Mouse (Mus musculus) heart, embryonic 16.5 days (tissue): ENCODE measurements at regions not wholly inside any gene's neighbourhood (a gene's known extent, or its start where the extent isn't known, plus 50 kb on each side); places are given as distances from the start of the nearest gene placed in this dataset.

Experiments
- ATAC-seq: fragments of 200-750 bp; cut with Nextera tagmentation; replicated peaks from 2 replicates; pipeline ENCODE4 v1.8.0; 2017; ENCODE audit warnings: moderate number of reproducible peaks; ENCODE audit not compliant: insufficient read depth, low FRiP score; ENCODE audit errors: extremely low read depth
- H3K27ac ChIP-seq: fragments of 300-500 bp; sonication (generic); 2 replicates; pipeline ENCODE4 v1.5.1; 2014; ENCODE audit warnings: mild to moderate bottlenecking, low read length, control low read depth, moderate library complexity
- H3K27me3 ChIP-seq: fragments of 300-500 bp; sonication (generic); 2 replicates; pipeline ENCODE4 v1.6.1; 2014; ENCODE audit warnings: low read length, mixed read lengths; ENCODE audit not compliant: control insufficient read depth, insufficient read depth
- H3K36me3 ChIP-seq: fragments of 300-500 bp; sonication (generic); 2 replicates; pipeline ENCODE4 v1.6.1; 2014; ENCODE audit not compliant: control insufficient read depth, insufficient read depth
- H3K4me1 ChIP-seq: fragments of 300-500 bp; sonication (generic); 2 replicates; pipeline ENCODE4 v1.6.1; 2014; ENCODE audit warnings: low read length, mixed read lengths; ENCODE audit not compliant: control insufficient read depth, insufficient read depth
- H3K4me2 ChIP-seq: fragments of 300-500 bp; sonication (generic); 2 replicates; pipeline ENCODE4 v1.6.1; 2014; ENCODE audit warnings: low read depth, mild to moderate bottlenecking, control low read depth, low read length
- H3K4me3 ChIP-seq: fragments of 300-500 bp; sonication (generic); 2 replicates; pipeline ENCODE4 v1.5.1; 2014; ENCODE audit warnings: mild to moderate bottlenecking, control low read depth, low read length
- H3K9ac ChIP-seq: fragments of 300-500 bp; sonication (generic); 2 replicates; pipeline ENCODE4 v1.6.1; 2014; ENCODE audit warnings: low read length, control low read depth
- H3K9me3 ChIP-seq: fragments of 300-500 bp; sonication (generic); replicated peaks from 2 replicates; pipeline ENCODE4 v1.6.1; 2016; ENCODE audit warnings: low read length; ENCODE audit not compliant: control insufficient read depth
- WGBS: fragments of 180-500 bp; shearing (Covaris S2); extraction: QIAGEN DNeasy Blood & Tissue Kit; methylation state at CpG from one replicate; pipeline ENCODE4 v1.1.7; 2014; 5-methylcytosine and 5-hydroxymethylcytosine counted together

- H3K27me3 ChIP-seq: no peaks in the 10 kb centered on the region
- ATAC-seq: no peak
- no peak overlapping the region for H3K27ac ChIP-seq
- H3K4me2 ChIP-seq: no peak overlapping the region
- no peak overlapping the region for H3K9ac ChIP-seq
- no peaks in the 10 kb centered on the region for H3K36me3 ChIP-seq
- no peaks in the 10 kb centered on the region for H3K4me1 ChIP-seq
- H3K4me3 ChIP-seq: no peak overlapping the region
- WGBS: 57% methylated on average over 6 of the region's 6 CpGs
- no peaks in the 10 kb centered on the region; the same call in 1 of the 2 replicates for H3K9me3 ChIP-seq
These were observed 438.5 kb downstream of the Vrk1 start for GRCm38 (mm10) chr12:106448551-106448950.

DNA sequence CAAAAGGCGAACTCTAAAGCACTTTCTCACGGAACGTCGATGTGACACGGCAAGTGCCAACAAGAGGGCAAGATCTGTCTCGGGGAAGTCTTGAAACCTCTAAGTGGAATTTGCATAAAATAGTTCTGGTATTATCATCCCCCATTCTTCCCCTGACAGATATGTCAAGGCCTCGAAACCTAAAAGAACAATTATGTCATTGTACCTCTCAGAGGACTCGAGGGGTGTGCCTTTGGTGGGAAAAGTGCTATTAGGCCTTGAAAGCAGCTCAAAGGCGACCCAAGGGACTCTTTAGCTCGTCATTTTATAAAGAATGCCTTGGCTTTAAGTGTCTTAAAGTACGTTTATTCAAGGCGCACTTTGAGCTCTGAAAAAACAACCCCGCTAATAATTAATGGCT lies 443.5 kb downstream of the Vrk1 start:
- Histone ChIP-seq H3K4me1 (no peaks in the 10 kb centered on the region), H3K9ac (no peak overlapping the region), H3K4me3 (no peak overlapping the region), H3K9me3 (no peaks in the 10 kb centered on the region; the same call in 1 of the 2 replicates), H3K4me2 (no peak overlapping the region), H3K36me3 (no peaks in the 10 kb centered on the region), H3K27ac (no peak overlapping the region), H3K27me3 (no peaks in the 10 kb centered on the region)
- WGBS: 71% methylated on average over 13 of the region's 13 CpGs
- no peak for ATAC-seq

GRCm38 (mm10) chr12:106458215-106458614 lies 448.2 kb downstream of the Vrk1 start:
- Histone ChIP-seq H3K4me2 (no peak overlapping the region), H3K9me3 (no peaks in the 10 kb centered on the region), H3K4me3 (no peak overlapping the region), H3K36me3 (no peaks in the 10 kb centered on the region), H3K27me3 (no peaks in the 10 kb centered on the region), H3K9ac (no peak overlapping the region), H3K27ac (no peak overlapping the region), H3K4me1 (no peaks in the 10 kb centered on the region)
- WGBS: 50% methylated on average over 6 of the region's 6 CpGs
- ATAC-seq: no peak

GRCm38 (mm10) chr12:106460650-106461049 lies 450.6 kb downstream of the Vrk1 start:
- Histone ChIP-seq H3K4me2 (no peak overlapping the region), H3K27me3 (no peaks in the 10 kb centered on the region), H3K36me3 (no peaks in the 10 kb centered on the region), H3K9me3 (no peaks in the 10 kb centered on the region), H3K4me1 (no peaks in the 10 kb centered on the region), H3K4me3 (no peak overlapping the region), H3K9ac (no peak overlapping the region), H3K27ac (no peak overlapping the region)
- ATAC-seq: no peak
- 71% methylated on average over 7 of the region's 7 CpGs for WGBS

GRCm38 (mm10) chr12:106462281-106462680 lies 452.3 kb downstream of the Vrk1 start:
- no peak overlapping the region for H3K4me3 ChIP-seq
- H3K9me3 ChIP-seq: no peaks in the 10 kb centered on the region
- ATAC-seq: no peak
- H3K27ac ChIP-seq: no peak overlapping the region
- H3K4me2 ChIP-seq: no peak overlapping the region
- H3K4me1 ChIP-seq: no peaks in the 10 kb centered on the region
- H3K9ac ChIP-seq: no peak overlapping the region
- H3K27me3 ChIP-seq: no peaks in the 10 kb centered on the region
- no peaks in the 10 kb centered on the region for H3K36me3 ChIP-seq
- 35% methylated on average over 3 of the region's 3 CpGs for WGBS

DNA sequence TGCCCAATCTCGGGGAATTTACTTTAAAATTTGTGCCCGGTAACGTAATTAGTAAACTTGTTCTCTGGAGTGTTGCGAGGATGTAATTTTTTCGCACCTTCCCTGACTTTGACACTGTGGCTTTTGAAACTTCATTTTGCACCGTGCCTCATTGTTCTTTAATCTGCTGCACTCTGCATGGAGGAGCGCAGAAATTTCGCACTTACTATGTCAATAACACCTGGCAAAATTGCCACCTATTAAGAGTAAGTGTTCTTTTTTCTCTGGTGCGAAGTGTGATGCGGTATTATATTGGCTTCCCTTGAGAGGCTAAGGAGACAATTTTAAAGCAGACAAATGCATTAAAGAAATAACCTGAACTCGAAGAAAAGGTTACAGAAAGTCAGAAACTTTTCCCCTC lies 454.7 kb downstream of the Vrk1 start:
- H3K9me3 ChIP-seq: no peaks in the 10 kb centered on the region
- ATAC-seq: no peak
- no peaks in the 10 kb centered on the region for H3K27me3 ChIP-seq
- whole genome bisulfite sequencing: 22% methylated on average over 11 of the region's 11 CpGs
- H3K4me3 ChIP-seq: no peak overlapping the region
- no peaks in the 10 kb centered on the region for H3K36me3 ChIP-seq
- no peaks in the 10 kb centered on the region for H3K4me1 ChIP-seq
- no peak overlapping the region for H3K4me2 ChIP-seq
- no peak overlapping the region for H3K27ac ChIP-seq
- no peak overlapping the region for H3K9ac ChIP-seq

- H3K9ac ChIP-seq: no peak overlapping the region
- no peaks in the 10 kb centered on the region for H3K4me1 ChIP-seq
- no peaks in the 10 kb centered on the region for H3K9me3 ChIP-seq
- 71% methylated on average over 18 of the region's 18 CpGs for WGBS
- no peaks in the 10 kb centered on the region for H3K36me3 ChIP-seq
- H3K4me2 ChIP-seq: no peak overlapping the region
- H3K27me3 ChIP-seq: no peaks in the 10 kb centered on the region
- no peak for ATAC-seq
- H3K27ac ChIP-seq: no peak overlapping the region
- H3K4me3 ChIP-seq: no peak overlapping the region
These were observed 458.3 kb downstream of the Vrk1 start for GRCm38 (mm10) chr12:106468173-106468860.

DNA sequence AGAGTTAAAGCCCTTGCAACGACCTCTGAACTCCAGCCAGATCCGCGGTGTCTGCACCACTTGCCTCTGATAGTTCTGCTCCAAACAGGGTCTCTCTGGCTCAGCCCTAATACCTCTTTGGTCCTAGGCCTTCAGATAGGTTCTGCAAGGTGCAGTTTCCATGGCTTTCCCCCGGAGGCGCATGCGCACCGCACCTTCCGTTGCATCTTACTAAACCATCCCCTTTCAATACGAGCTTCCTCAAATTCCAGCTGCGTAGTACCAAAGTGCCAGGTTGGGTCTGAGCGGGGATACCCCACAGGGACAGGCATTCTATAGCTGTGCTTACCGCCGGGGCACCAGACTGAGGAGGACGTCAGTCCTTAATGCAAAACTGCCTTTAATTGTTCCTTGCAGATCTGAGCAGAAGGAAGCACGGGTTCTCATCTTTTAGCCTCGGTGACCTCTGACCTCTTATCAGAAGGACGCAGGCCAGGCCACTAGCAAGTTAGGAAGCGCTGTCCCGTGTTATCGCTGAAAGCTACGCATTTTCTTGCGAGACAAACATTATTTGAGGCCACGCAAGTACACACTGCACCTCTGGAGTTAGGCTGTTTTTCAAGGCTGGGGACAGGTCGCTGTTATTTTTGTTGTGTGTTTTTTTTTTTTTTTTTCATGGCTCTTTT lies 464.6 kb downstream of the Vrk1 start:
- 0 out of 2 replicates have a peak, but pooled peaks cover 3% of the 10 kb centered on the region for H3K4me1 ChIP-seq
- no peak for ATAC-seq
- H3K9ac ChIP-seq: no peak overlapping the region
- whole genome bisulfite sequencing: 9% methylated on average over 24 of the region's 24 CpGs
- no peaks in the 10 kb centered on the region for H3K36me3 ChIP-seq
- H3K4me3 ChIP-seq: no peak overlapping the region
- H3K27ac ChIP-seq: no peak overlapping the region
- peaks cover 26% of the 10 kb centered on the region for H3K27me3 ChIP-seq
- H3K9me3 ChIP-seq: no peaks in the 10 kb centered on the region
- H3K4me2 ChIP-seq: peak overlapping the region; percentile 30

DNA sequence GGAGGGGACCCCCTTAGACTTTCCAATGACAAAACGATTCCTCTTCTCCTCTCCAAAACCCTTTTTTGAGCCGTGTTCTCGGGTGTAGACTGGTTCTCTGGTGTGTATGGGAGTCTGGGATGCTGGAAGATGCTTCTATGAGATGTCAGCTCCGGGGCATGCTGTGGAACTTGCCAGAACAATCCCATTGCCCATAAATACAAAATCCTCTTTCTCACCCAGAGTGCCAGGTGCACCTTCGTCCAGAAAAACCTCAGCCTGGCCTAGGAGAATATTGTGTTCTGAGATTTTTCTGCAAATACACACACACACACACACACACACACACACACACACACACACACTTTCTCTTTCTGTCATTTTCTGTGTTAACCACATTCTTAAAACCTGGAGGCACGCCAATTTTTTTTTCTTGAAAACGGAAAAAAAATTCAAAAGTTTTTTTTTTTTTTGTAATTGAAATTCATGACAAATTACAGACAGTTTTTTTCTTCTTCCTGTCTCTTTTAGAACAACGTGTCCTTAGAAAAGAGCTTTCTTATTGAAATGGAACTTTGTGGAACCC lies 465.5 kb downstream of the Vrk1 start:
- Histone ChIP-seq H3K36me3 (no peaks in the 10 kb centered on the region), H3K9ac (no peak overlapping the region), H3K27me3 (peaks cover 35% of the 10 kb centered on the region), H3K4me2 (no peak overlapping the region), H3K9me3 (no peaks in the 10 kb centered on the region), H3K4me1 (0 out of 2 replicates have a peak, but pooled peaks cover 3% of the 10 kb centered on the region), H3K4me3 (no peak overlapping the region), H3K27ac (no peak overlapping the region)
- no peak for ATAC-seq
- WGBS: 63% methylated on average over 8 of the region's 8 CpGs
